Mouse (Mus musculus): ENCODE results near the gene Alk.

DNA sequence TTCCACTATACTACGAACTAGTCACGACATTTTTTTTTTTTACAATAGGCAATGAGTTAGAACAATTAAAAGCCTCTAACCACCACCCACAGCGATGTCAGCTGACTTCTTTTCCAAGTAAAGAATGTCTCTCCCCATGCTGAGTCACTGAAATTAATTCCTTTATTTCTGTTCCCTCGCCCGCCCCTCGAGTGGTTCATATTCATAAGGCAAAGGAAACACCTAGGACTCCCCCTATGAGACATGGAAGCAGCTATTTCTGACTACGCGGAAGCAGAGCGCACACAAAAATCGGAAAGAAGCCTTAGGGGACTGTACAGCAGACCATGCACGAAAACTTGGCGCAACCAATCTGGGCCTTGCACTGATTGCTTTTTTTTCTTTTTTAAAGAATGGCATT is 735.6 kb downstream of the Alk start:
- TF ChIP-seq CTCF (IDR thresholded peaks at IDR 0.05; ENCODE audit: low read depth, low read length): no peak
- TF ChIP-seq POLR2A (IDR thresholded peaks at IDR 0.05; ENCODE audit: insufficient read depth, low read length): no peak
